Mouse (Mus musculus) heart, embryonic 16.5 days (tissue): ENCODE measurements around the gene Ift74. TPM values are rescaled to one million over a fixed set of nuclear protein-coding genes. Genes with fewer than 3 reads are reported as not detected.
A peak's percentile ranks its signal among the peaks of the same experiment; 100 is the strongest.
"Not testable (repeated sequence)": the region's sequence is repeated elsewhere in the genome, so short reads cannot be mapped to it uniquely, and the experiment has no call there.

Experiments
- ATAC-seq: fragments of 200-750 bp; cut with Nextera tagmentation; replicated peaks from 2 replicates; pipeline ENCODE4 v1.8.0; 2017; ENCODE audit warnings: moderate number of reproducible peaks; ENCODE audit not compliant: insufficient read depth, low FRiP score; ENCODE audit errors: extremely low read depth
- H3K27ac ChIP-seq: fragments of 300-500 bp; sonication (generic); 2 replicates; pipeline ENCODE4 v1.5.1; 2014; ENCODE audit warnings: mild to moderate bottlenecking, low read length, control low read depth, moderate library complexity
- H3K27me3 ChIP-seq: fragments of 300-500 bp; sonication (generic); 2 replicates; pipeline ENCODE4 v1.6.1; 2014; ENCODE audit warnings: low read length, mixed read lengths; ENCODE audit not compliant: control insufficient read depth, insufficient read depth
- H3K36me3 ChIP-seq: fragments of 300-500 bp; sonication (generic); 2 replicates; pipeline ENCODE4 v1.6.1; 2014; ENCODE audit not compliant: control insufficient read depth, insufficient read depth
- H3K4me1 ChIP-seq: fragments of 300-500 bp; sonication (generic); 2 replicates; pipeline ENCODE4 v1.6.1; 2014; ENCODE audit warnings: low read length, mixed read lengths; ENCODE audit not compliant: control insufficient read depth, insufficient read depth
- H3K4me2 ChIP-seq: fragments of 300-500 bp; sonication (generic); 2 replicates; pipeline ENCODE4 v1.6.1; 2014; ENCODE audit warnings: low read depth, mild to moderate bottlenecking, control low read depth, low read length
- H3K4me3 ChIP-seq: fragments of 300-500 bp; sonication (generic); 2 replicates; pipeline ENCODE4 v1.5.1; 2014; ENCODE audit warnings: mild to moderate bottlenecking, control low read depth, low read length
- H3K9ac ChIP-seq: fragments of 300-500 bp; sonication (generic); 2 replicates; pipeline ENCODE4 v1.6.1; 2014; ENCODE audit warnings: low read length, control low read depth
- H3K9me3 ChIP-seq: fragments of 300-500 bp; sonication (generic); replicated peaks from 2 replicates; pipeline ENCODE4 v1.6.1; 2016; ENCODE audit warnings: low read length; ENCODE audit not compliant: control insufficient read depth
- WGBS: fragments of 180-500 bp; shearing (Covaris S2); extraction: QIAGEN DNeasy Blood & Tissue Kit; methylation state at CpG from one replicate; pipeline ENCODE4 v1.1.7; 2014; 5-methylcytosine and 5-hydroxymethylcytosine counted together
- polyA plus RNA-seq: library from polyadenylated mRNA; unstranded; fragments of >200 nt; fragmentation: Nextera tagmentation; extraction: Ambion mirVana; gene quantifications from 2 replicates; pipeline ENCODE4 v1.2.1, GENCODE M21; 2015

The Ift74 gene
- polyA plus RNA-seq, 1 experiment from 2014 or later = 14.8 TPM

- Histone ChIP-seq H3K36me3 (no peaks in the 10 kb centered on the region), H3K4me1 (peaks cover 8% of the 10 kb centered on the region), H3K4me3 (no peak overlapping the region), H3K27me3 (no peaks in the 10 kb centered on the region), H3K9me3 (no peaks in the 10 kb centered on the region), H3K4me2 (no peak overlapping the region), H3K9ac (no peak overlapping the region), H3K27ac (no peak overlapping the region)
- ATAC-seq = no peak
- 83% methylated on average over 2 of the region's 2 CpGs for WGBS
Measured at GRCm38 (mm10) chr4:94605591-94605990, 8.7 kb upstream of the Ift74 start.

- H3K9me3 ChIP-seq = no peaks in the 10 kb centered on the region
- peaks cover 5% of the 10 kb centered on the region for H3K4me1 ChIP-seq
- no peak overlapping the region for H3K9ac ChIP-seq
- no peaks in the 10 kb centered on the region for H3K27me3 ChIP-seq
- 44% methylated on average over 3 of the region's 3 CpGs for WGBS
- no peaks in the 10 kb centered on the region for H3K36me3 ChIP-seq
- no peak overlapping the region for H3K27ac ChIP-seq
- no peak overlapping the region for H3K4me2 ChIP-seq
- ATAC-seq = no peak
- H3K4me3 ChIP-seq = no peak overlapping the region
Measured at GRCm38 (mm10) chr4:94610339-94610738, 4.0 kb upstream of the Ift74 start.

- no peaks in the 10 kb centered on the region for H3K9me3 ChIP-seq
- WGBS = under 1% methylated on average over 18 of the region's 18 CpGs
- H3K9ac ChIP-seq = peak overlapping the region; percentile 82
- no peaks in the 10 kb centered on the region for H3K36me3 ChIP-seq
- peak overlapping the region; percentile 91 for H3K4me2 ChIP-seq
- H3K4me3 ChIP-seq = peak overlapping the region; percentile 86
- peak; percentile 49 for ATAC-seq
- peaks cover 6% of the 10 kb centered on the region for H3K4me1 ChIP-seq
- no peaks in the 10 kb centered on the region for H3K27me3 ChIP-seq
- H3K27ac ChIP-seq = peak overlapping the region; percentile 67
Measured at GRCm38 (mm10) chr4:94614627-94615006, 326 bp downstream of the Ift74 start.

GRCm38 (mm10) chr4:94620077-94620476, 5.8 kb downstream of the Ift74 start:
- H3K27ac ChIP-seq = no peak overlapping the region
- no peak for ATAC-seq
- H3K4me2 ChIP-seq = no peak overlapping the region
- H3K36me3 ChIP-seq = 0 out of 2 replicates have a peak, but pooled peaks cover 2% of the 10 kb centered on the region
- no peak overlapping the region for H3K4me3 ChIP-seq
- no peaks in the 10 kb centered on the region for H3K27me3 ChIP-seq
- no peak overlapping the region for H3K9ac ChIP-seq
- H3K4me1 ChIP-seq = peaks cover 2% of the 10 kb centered on the region
- WGBS = 86% methylated on average over 2 of the region's 2 CpGs
- H3K9me3 ChIP-seq = no peaks in the 10 kb centered on the region

GRCm38 (mm10) chr4:94643141-94643540, 28.9 kb downstream of the Ift74 start:
- Histone ChIP-seq H3K9ac (no peak overlapping the region), H3K4me2 (no peak overlapping the region), H3K27me3 (no peaks in the 10 kb centered on the region), H3K4me3 (no peak overlapping the region), H3K36me3 (no peaks in the 10 kb centered on the region; the same call in 1 of the 2 replicates), H3K4me1 (no peaks in the 10 kb centered on the region), H3K27ac (no peak overlapping the region), H3K9me3 (no peaks in the 10 kb centered on the region)
- no peak for ATAC-seq
- 87% methylated on average over 2 of the region's 2 CpGs for WGBS

GRCm38 (mm10) chr4:94649920-94650319, 35.6 kb downstream of the Ift74 start, which contains the start of gene Lrrc19:
Gene Lrrc19, minus strand, starts transcription at chr4:94650144.
- H3K4me2 ChIP-seq = no peak within 1 kb of the TSS
- no peak within 1 kb of the TSS for H3K9ac ChIP-seq
- no peak within 1 kb of the TSS for H3K27ac ChIP-seq
- no peaks in the 10 kb centered on the region for H3K27me3 ChIP-seq
- no peak within 1 kb of the TSS for H3K4me3 ChIP-seq
- peaks cover 5% of the 10 kb centered on the region; the same call in 1 of the 2 replicates for H3K36me3 ChIP-seq
- H3K9me3 ChIP-seq = no peaks in the 10 kb centered on the region
- no peaks in the 10 kb centered on the region for H3K4me1 ChIP-seq
- ATAC-seq = no peak
- WGBS = 83% methylated on average over 3 of the region's 3 CpGs

GRCm38 (mm10) chr4:94650426-94651175, 36.3 kb downstream of the Ift74 start:
- not testable (repeated sequence) for H3K36me3 ChIP-seq, H3K9ac ChIP-seq, H3K4me2 ChIP-seq, H3K9me3 ChIP-seq, H3K4me3 ChIP-seq, H3K4me1 ChIP-seq, H3K27ac ChIP-seq, H3K27me3 ChIP-seq, ATAC-seq
- WGBS = 82% methylated on average over 5 of the region's 5 CpGs

- WGBS = 40% methylated on average over 1 of the region's 1 CpGs
- no peak overlapping the region for H3K4me3 ChIP-seq
- 0 out of 2 replicates have a peak, but pooled peaks have one; percentile 58 for ATAC-seq
Measured at GRCm38 (mm10) chr4:94669718-94670117, 55.4 kb downstream of the Ift74 start.

GRCm38 (mm10) chr4:94680662-94681061, 66.4 kb downstream of the Ift74 start:
- H3K4me2 ChIP-seq = no peak overlapping the region
- H3K9ac ChIP-seq = no peak overlapping the region
- ATAC-seq = no peak
- no peak overlapping the region for H3K27ac ChIP-seq
- no peaks in the 10 kb centered on the region for H3K27me3 ChIP-seq
- 86% methylated on average over 2 of the region's 2 CpGs for whole genome bisulfite sequencing
- H3K9me3 ChIP-seq = no peaks in the 10 kb centered on the region
- no peak overlapping the region for H3K4me3 ChIP-seq
- H3K36me3 ChIP-seq = no peaks in the 10 kb centered on the region
- H3K4me1 ChIP-seq = no peaks in the 10 kb centered on the region

More at GRCm38 (mm10) chr4:94669718-94670117, 55.4 kb downstream of the Ift74 start:
- Histone ChIP-seq H3K9me3 (no peaks in the 10 kb centered on the region), H3K9ac (no peak overlapping the region), H3K4me2 (no peak overlapping the region), H3K36me3 (no peaks in the 10 kb centered on the region), H3K27me3 (no peaks in the 10 kb centered on the region), H3K4me1 (no peaks in the 10 kb centered on the region), H3K27ac (no peak overlapping the region)
